Mouse (Mus musculus) liver, adult 2 months (tissue): ENCODE data around the gene Ctdspl.

Source experiments
- CTCF ChIP-seq: fragments of 200-500 bp; IDR thresholded peaks from 2 replicates; pipeline ENCODE4 v1.5.1; 2011; ENCODE audit warnings: low read depth, low read length, control low read depth
- POLR2A ChIP-seq: fragments of 200-500 bp; IDR thresholded peaks from 2 replicates; pipeline ENCODE4 v1.6.1; 2011; ENCODE audit warnings: low read length, control low read depth; ENCODE audit not compliant: insufficient read depth; ENCODE audit errors: extremely low read depth

DNA sequence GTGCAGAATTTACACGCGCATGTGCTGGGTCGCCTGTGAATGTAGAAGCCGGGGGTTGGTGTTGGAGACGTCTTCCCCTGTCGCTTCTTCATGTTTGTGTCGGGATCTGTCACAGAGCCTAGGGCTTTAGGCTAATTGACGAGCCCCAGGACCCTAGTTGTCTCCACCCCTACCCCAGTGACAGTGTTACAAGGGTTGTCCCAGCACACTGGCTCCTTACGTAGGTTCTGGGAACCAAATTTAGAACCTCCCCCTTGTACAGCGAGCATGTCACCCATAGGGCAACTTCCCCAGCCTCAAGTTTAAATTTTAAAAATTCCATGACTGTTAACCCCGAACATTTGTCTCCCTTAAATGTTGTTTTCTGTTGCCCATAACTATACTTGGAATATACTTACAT lies 60.0 kb downstream of the Ctdspl start:
- TF ChIP-seq CTCF (no peak), POLR2A (no peak)
